Mouse (Mus musculus) frontal cortex, adult 2 months (tissue): ENCODE results near the gene Wfdc21. TPM values are rescaled to one million over a fixed set of nuclear protein-coding genes. Genes with fewer than 3 reads are reported as not detected.

ENCODE experiments used
- DNase-seq, 2 experiments: peaks; one replicate each; pipeline ENCODE4 v3.0.0; 2022; ENCODE audit warnings: low spot score in 1 of 2; ENCODE audit errors: extremely low spot score in 1 of 2
- polyA plus RNA-seq: library from polyadenylated mRNA; depleted of rRNA; stranded (reverse); fragments of >200 nt; gene quantifications from 2 replicates; pipeline ENCODE4 v1.2.3, GENCODE M21; 2012; rRNA removed

Wfdc21 gene
- polyA plus RNA-seq, 1 experiment, result not detected

DNA sequence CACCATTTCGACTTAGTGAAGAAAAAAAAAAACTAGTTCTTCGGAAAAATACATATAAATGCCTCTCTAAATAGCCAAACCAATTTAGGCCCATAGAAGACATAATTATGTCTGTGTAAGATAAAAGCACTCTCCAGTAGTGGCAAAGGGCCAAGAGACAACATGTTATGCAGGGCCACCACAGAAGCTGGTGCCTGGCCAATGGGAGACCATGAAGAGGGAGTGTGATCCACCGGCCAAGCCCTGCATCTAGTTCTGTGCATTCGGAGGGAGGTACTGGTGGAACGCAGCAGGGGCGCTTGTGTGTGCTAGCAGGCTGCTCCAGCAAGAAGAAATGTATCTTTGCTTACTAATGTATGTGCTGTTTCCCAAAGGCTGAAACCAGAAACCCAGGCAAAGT lies 49.4 kb downstream of the Wfdc21 start:
- DNase-seq, result no peak

DNA sequence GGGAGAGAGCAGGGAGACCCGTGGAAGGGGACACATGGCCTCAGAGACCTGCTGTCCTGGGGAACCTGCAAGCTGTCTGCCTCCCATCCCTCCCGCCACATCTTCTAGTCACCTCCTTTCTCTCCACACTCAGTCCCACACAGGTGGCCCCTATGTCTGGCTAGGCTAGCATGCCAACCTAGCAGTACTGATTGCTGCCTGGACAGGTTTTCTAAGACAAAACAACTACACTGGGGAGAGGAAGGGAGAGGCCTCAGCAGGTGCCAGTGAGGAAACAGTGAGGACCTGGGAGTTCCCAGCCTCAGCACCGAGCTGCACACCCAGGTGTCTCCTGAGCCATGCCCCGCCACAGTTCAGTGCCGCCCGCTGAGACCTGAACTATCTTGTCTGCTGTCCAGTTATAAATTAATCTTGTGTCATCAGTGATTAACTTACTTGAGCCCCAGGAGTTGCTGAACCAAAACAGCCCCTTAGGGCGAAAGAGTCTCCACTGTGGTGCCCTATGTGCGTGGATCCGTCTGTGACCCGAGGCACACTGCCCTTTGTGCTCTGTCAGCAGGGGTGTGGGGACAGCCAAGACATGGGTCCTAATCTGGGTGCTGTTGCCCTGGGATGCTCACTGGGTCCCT lies 50.4 kb downstream of the Wfdc21 start:
- no peak for DNase-seq

DNA sequence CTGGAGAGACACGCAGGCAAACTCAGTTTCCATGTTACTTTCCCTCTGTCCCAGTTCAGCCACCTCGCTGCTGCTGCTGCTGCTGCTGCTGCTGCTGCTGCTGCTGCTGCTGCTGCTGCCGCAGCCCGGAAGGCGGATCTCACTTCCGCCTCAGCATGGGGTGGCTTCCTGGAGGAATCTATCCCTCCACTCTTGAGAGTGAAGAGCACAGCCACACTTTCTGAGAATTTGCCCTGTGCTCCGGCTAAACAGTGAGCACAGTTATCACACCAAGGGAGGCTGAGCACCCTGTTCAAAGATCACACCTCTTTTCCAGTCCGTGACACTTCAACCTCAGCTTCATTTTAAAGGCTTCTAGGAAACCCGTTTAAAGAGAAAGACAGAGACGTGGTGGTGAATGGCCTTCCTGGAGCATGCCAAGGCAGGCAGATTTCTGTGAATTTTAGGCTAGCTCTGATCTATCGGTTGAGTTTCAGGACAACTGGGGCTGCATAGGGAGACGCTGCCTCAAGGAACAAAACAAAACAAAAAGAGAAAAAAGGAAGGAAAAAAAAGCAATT lies 53.2 kb downstream of the Wfdc21 start:
- DNase-seq, result no peak

DNA sequence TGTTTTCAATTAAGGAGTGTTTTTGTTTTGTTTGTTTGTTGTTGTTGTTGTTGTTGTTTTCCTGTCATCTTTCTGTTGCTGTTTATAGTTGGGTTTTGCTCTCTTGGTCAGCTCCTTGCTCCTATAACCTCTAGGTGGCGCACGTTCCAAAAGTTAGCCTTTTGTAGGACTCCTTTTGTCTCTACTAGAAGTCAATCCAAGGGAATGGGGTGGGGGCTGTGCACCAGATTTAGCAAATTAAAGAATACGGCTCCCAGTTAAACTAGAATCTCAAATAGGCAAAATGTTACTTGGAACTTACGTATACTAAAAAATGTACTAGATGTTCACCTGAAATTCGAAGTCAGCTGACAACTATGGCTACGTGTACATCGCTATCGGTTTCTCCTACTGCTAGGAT lies 55.4 kb downstream of the Wfdc21 start:
- DNase-seq, result peak in 1 of 2 experiments; percentile 48

Other genes starting within 250 kb of the Wfdc21 start
- gene Heatr9, start 224.8 kb upstream of the Wfdc21 start, polyA plus RNA-seq, result not detected in 2 replicates
- 0.69 and 1.00 TPM in 2 replicates for gene Ccl5, start 216.4 kb upstream of the Wfdc21 start, polyA plus RNA-seq
- gene Ccl9, start 168.3 kb upstream of the Wfdc21 start, polyA plus RNA-seq, result 1.8 TPM in 2 replicates
- 2.6 and 2.9 TPM in 2 replicates for gene Ccl6, start 153.9 kb upstream of the Wfdc21 start, polyA plus RNA-seq
- not detected in 2 replicates for gene Rpl9-ps1, start 101.3 kb upstream of the Wfdc21 start, polyA plus RNA-seq
- 1.1 and 1.3 TPM in 2 replicates for gene Ccl3, start 97.6 kb upstream of the Wfdc21 start, polyA plus RNA-seq
- 0.56 and 0.61 TPM in 2 replicates for gene Ccl4, start 84.4 kb upstream of the Wfdc21 start, polyA plus RNA-seq
- 1.5 and 2.1 TPM in 2 replicates for gene Wfdc17, start 42.9 kb upstream of the Wfdc21 start, polyA plus RNA-seq
- 3.9 and 4.7 TPM in 2 replicates for gene Wfdc18, start 37.9 kb upstream of the Wfdc21 start, polyA plus RNA-seq
- gene Heatr6, start 6.8 kb downstream of the Wfdc21 start, polyA plus RNA-seq, result 17.9 and 18.5 TPM in 2 replicates
- gene Hnf1b, start 103.1 kb downstream of the Wfdc21 start, polyA plus RNA-seq, result 0.08 and 0.13 TPM in 2 replicates
- gene Ddx52, start 195.1 kb downstream of the Wfdc21 start, polyA plus RNA-seq, result 12.3 and 16.0 TPM in 2 replicates
- gene Synrg, start 217.5 kb downstream of the Wfdc21 start, polyA plus RNA-seq, result 21.4 and 24.9 TPM in 2 replicates